Mouse (Mus musculus): ENCODE results near the gene Sorcs2. TPM values are rescaled to one million over a fixed set of nuclear protein-coding genes. Genes with fewer than 3 reads are reported as not detected.

Sorcs2 gene
- polyA plus RNA-seq, 1 experiment from 2014 or later, result 14.8 TPM

DNA sequence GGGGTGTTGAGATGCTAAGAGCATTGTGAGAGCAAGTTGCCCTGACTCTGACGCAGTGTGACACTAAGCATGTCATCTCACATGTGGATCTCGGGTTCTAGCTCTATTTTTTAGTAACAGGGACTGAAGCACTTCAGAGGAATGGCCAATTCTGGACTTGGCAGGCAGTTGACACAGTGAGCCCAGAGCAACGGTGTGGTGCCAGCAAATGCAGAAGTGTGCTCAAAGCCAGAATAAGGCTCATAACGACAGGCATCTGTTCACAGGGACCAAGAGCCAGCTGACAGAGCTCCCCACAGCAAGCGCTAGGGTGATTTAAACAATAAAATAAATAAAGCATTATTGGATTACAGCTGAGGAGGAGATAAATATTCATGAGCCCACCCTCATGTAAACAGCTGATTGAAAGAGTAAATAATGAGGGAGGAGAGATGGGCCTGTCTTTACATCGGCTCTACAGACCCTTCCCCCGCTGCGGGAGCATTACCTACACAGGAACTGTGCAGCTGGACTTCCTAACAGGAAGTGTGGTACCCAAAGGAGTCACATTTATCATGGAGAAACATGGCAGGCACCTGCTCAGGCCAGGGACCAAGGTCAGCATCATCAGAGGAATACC, 267.4 kb downstream of the Sorcs2 start:
- H3K4me3 ChIP-seq, result no peak overlapping the region
- H3K9ac ChIP-seq, result no peak overlapping the region
- peaks cover 26% of the 10 kb centered on the region for H3K4me1 ChIP-seq
- no peak overlapping the region for H3K4me2 ChIP-seq
- H3K27me3 ChIP-seq, result no peaks in the 10 kb centered on the region; the same call in 1 of the 2 replicates
- no peak for ATAC-seq (ENCODE audit: insufficient number of reproducible peaks, insufficient read depth, low FRiP score, low TSS enrichment, low read depth)
- H3K36me3 ChIP-seq, result no peaks in the 10 kb centered on the region
- H3K27ac ChIP-seq, result peak overlapping the region; percentile 18; the same call in 1 of the 2 replicates
- H3K9me3 ChIP-seq, result no peaks in the 10 kb centered on the region
- 55% methylated on average over 8 of the region's 8 CpGs for WGBS

DNA sequence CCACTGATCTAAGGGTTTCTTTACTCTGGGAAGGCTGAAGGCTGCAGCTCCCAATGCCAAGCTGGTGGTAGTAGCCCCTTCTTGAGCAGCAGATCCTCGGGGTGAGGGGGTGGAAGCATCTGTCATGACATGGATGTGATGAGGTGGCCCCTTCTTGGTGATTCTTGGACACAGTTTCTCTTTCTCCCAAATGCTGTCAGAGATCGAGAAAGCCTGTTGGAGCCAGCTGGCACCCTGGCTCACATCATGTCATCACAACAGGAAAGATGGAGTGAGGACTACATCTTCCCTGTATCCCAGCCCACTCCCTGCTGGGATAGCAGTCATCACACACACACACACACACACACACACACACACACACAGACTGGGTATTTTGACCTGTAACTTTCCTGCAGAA, 268.3 kb downstream of the Sorcs2 start:
- Histone ChIP-seq H3K9me3 (no peaks in the 10 kb centered on the region), H3K36me3 (no peaks in the 10 kb centered on the region), H3K4me2 (no peak overlapping the region), H3K27me3 (no peaks in the 10 kb centered on the region; the same call in 1 of the 2 replicates), H3K4me1 (peaks cover 34% of the 10 kb centered on the region), H3K9ac (no peak overlapping the region), H3K4me3 (no peak overlapping the region), H3K27ac (no peak overlapping the region)
- WGBS, result 71% methylated on average over 2 of the region's 2 CpGs
- ATAC-seq (ENCODE audit: insufficient number of reproducible peaks, insufficient read depth, low FRiP score, low TSS enrichment, low read depth), result no peak

DNA sequence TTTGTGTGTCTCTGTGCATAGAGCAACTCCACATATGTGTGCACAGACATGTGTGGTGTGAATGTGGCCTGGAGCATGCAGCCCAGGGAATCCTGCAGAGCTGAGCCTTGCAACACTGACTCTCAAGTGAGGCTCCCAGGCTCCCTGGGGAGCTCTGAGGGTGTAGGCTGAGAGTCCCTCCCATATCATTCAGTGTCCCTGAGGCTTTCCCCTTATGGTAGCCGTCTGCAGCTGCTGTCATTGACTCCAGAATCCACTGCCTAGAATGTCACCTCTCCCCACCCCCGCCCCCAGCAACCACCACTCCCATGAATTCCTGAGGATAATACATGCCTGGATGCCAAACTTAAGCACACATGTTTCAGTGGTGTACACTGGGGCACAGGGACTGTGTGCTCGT, 269.4 kb downstream of the Sorcs2 start:
- Histone ChIP-seq H3K4me1 (peaks cover 39% of the 10 kb centered on the region), H3K4me2 (no peak overlapping the region), H3K9me3 (no peaks in the 10 kb centered on the region), H3K9ac (no peak overlapping the region), H3K27ac (no peak overlapping the region), H3K36me3 (no peaks in the 10 kb centered on the region), H3K27me3 (no peaks in the 10 kb centered on the region; the same call in 1 of the 2 replicates), H3K4me3 (no peak overlapping the region)
- no peak for ATAC-seq (ENCODE audit: insufficient number of reproducible peaks, insufficient read depth, low FRiP score, low TSS enrichment, low read depth)
- 43% methylated on average over 3 of the region's 3 CpGs for WGBS

DNA sequence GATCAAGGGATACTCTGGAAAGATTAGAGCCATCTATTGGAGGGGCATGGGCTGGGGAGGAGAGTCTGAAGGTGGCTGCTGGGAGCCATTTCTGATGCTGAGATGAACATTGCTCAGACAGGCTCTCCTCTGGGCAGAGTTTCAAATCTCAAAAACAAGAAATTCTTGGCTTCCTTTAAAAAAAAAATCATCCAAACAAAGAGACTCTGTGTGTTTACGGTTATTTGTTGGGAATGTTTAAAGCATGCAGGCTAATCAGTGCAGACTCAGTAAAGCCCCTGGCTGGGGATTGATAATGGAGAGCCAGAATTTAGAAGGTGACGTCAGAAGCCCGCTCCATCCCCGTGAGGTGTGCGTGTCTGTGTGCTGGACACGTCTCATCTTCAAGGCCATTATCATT, 272.9 kb downstream of the Sorcs2 start:
- H3K27ac ChIP-seq, result no peak overlapping the region; the same call in 1 of the 2 replicates
- WGBS, result 64% methylated on average over 6 of the region's 6 CpGs
- ATAC-seq (ENCODE audit: insufficient number of reproducible peaks, insufficient read depth, low FRiP score, low TSS enrichment, low read depth), result no peak

DNA sequence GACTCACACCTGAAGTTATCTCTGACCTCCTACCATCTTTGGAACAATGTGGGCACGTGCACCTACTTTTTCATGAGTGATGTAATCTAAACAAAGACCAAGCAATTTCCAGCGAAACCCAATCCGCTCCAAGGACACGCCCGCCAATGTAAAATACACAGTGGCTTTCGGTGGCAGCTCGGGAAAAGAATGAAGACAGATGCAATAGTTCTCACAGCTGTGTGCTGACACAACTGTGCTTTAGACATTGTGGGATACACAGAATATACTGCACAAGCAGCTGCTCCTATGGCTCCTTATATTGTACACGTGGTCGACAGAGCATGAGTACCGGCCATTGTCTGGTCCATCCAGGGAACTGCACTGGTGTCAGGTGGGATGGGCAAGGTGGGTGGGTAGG, 275.0 kb downstream of the Sorcs2 start:
- Histone ChIP-seq H3K27me3 (no peaks in the 10 kb centered on the region), H3K4me2 (no peak overlapping the region), H3K4me1 (peaks cover 28% of the 10 kb centered on the region), H3K4me3 (no peak overlapping the region), H3K9me3 (no peaks in the 10 kb centered on the region), H3K9ac (no peak overlapping the region), H3K27ac (no peak overlapping the region), H3K36me3 (no peaks in the 10 kb centered on the region)
- ATAC-seq (ENCODE audit: insufficient number of reproducible peaks, insufficient read depth, low FRiP score, low TSS enrichment, low read depth), result no peak
- 69% methylated on average over 10 of the region's 10 CpGs for WGBS

More for the DNA sequence above, 272.9 kb downstream of the Sorcs2 start:
- Histone ChIP-seq H3K9ac (no peak overlapping the region), H3K9me3 (no peaks in the 10 kb centered on the region), H3K4me2 (no peak overlapping the region), H3K36me3 (no peaks in the 10 kb centered on the region), H3K27me3 (no peaks in the 10 kb centered on the region; the same call in 1 of the 2 replicates), H3K4me1 (peaks cover 45% of the 10 kb centered on the region), H3K4me3 (no peak overlapping the region)

DNA sequence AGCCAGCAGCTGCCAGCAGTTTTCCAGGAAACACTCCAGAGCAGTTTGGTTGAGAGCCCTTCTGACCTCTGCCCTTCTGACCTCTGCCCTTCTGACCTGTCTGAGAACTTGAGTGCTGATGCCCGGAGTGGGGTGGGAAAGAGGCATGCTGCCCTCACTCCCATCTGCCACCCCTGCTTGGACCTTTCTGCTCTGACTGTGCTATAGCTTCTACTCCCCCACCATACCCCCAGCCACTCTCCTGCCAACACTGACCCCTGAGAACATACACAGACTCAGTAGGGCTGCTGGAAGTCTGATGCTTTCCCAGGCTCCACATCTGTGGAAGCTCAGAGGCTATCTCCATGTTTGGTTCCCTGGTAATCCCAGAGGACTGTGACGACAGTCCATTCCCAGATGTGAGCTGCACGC, 277.0 kb downstream of the Sorcs2 start:
- no peak for ATAC-seq (ENCODE audit: insufficient number of reproducible peaks, insufficient read depth, low FRiP score, low TSS enrichment, low read depth)
- WGBS, result 13% methylated on average over 3 of the region's 3 CpGs
- Histone ChIP-seq H3K27me3 (no peaks in the 10 kb centered on the region), H3K4me2 (no peak overlapping the region), H3K36me3 (no peaks in the 10 kb centered on the region), H3K4me1 (peaks cover 28% of the 10 kb centered on the region), H3K9ac (no peak overlapping the region), H3K27ac (no peak overlapping the region), H3K9me3 (no peaks in the 10 kb centered on the region), H3K4me3 (no peak overlapping the region)

DNA sequence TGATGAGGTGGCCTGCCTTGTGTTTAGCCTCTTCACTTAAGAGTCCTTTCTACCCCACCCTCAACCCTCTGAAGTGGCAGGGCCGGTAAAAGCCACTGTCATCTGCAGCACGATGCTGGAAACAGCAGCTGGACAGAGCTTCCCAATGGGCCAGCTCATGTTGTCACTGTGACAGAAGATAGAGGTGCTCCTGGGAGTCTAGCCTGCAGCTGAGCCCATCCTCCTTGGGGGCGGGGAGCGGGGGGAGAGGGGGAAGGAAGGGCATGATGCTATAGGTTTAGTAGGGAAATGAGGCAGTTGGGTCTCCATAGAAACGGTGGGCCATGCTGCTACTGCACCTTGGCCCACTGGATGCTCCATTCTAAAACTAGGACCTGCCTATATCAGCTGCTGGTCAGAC, 279.9 kb downstream of the Sorcs2 start:
- Histone ChIP-seq H3K4me1 (peaks cover 13% of the 10 kb centered on the region), H3K4me2 (no peak overlapping the region), H3K9me3 (no peaks in the 10 kb centered on the region), H3K27ac (no peak overlapping the region), H3K4me3 (no peak overlapping the region), H3K36me3 (no peaks in the 10 kb centered on the region), H3K27me3 (no peaks in the 10 kb centered on the region), H3K9ac (no peak overlapping the region)
- WGBS, result 51% methylated on average over 5 of the region's 5 CpGs
- no peak for ATAC-seq (ENCODE audit: insufficient number of reproducible peaks, insufficient read depth, low FRiP score, low TSS enrichment, low read depth)

DNA sequence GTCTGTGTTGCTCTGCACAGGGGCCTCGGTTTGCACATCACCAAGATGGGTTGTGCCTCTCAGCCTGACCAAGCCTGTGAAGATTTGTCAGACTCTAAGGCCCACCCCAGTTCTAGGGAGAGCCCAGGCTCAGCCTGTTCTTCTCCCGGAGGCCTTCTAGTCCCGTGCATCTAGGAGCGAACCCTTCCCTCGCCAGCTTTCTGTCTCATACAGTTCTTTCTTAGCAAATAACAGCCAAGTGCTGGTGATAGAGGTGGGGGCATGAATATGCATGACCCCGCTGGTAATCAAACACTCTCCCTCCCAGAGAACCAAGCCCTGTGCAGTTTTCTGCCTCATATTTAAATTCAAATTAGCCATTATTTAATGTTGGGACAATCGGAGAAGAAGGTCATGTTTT, 282.4 kb downstream of the Sorcs2 start:
- no peaks in the 10 kb centered on the region for H3K36me3 ChIP-seq
- no peak overlapping the region for H3K9ac ChIP-seq
- WGBS, result 58% methylated on average over 7 of the region's 7 CpGs
- no peak overlapping the region for H3K27ac ChIP-seq
- H3K4me3 ChIP-seq, result no peak overlapping the region
- H3K4me1 ChIP-seq, result 0 out of 2 replicates have a peak, but pooled peaks cover 3% of the 10 kb centered on the region
- no peaks in the 10 kb centered on the region for H3K27me3 ChIP-seq
- H3K9me3 ChIP-seq, result no peaks in the 10 kb centered on the region
- H3K4me2 ChIP-seq, result no peak overlapping the region
- no peak for ATAC-seq (ENCODE audit: insufficient number of reproducible peaks, insufficient read depth, low FRiP score, low TSS enrichment, low read depth)

DNA sequence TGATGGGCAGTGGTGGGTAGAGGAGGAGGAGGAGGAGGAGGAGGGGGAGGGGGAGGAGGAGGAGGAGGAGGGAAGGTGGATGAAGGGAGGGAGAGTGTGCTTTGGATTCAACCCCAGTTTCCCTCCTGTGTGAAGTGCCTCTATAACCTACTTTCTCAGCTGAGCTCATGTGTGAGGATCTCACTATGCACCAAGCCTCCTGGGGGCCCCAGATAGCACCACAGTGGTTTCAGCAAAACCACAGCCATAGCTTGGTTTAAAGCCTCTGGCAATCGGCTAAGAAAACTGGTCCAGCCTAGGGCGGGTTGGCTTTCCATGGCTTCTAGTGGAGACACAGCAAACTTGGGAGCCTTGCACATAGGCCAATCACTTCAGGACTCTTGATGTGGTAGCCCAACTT, 284.2 kb downstream of the Sorcs2 start:
- no peaks in the 10 kb centered on the region for H3K36me3 ChIP-seq
- no peak overlapping the region for H3K4me3 ChIP-seq
- no peak overlapping the region for H3K27ac ChIP-seq
- H3K9ac ChIP-seq, result no peak overlapping the region
- ATAC-seq (ENCODE audit: insufficient number of reproducible peaks, insufficient read depth, low FRiP score, low TSS enrichment, low read depth), result no peak
- H3K27me3 ChIP-seq, result no peaks in the 10 kb centered on the region
- no peaks in the 10 kb centered on the region for H3K9me3 ChIP-seq
- WGBS, result 81% methylated on average over 2 of the region's 2 CpGs
- 0 out of 2 replicates have a peak, but pooled peaks cover 3% of the 10 kb centered on the region for H3K4me1 ChIP-seq
- H3K4me2 ChIP-seq, result no peak overlapping the region

DNA sequence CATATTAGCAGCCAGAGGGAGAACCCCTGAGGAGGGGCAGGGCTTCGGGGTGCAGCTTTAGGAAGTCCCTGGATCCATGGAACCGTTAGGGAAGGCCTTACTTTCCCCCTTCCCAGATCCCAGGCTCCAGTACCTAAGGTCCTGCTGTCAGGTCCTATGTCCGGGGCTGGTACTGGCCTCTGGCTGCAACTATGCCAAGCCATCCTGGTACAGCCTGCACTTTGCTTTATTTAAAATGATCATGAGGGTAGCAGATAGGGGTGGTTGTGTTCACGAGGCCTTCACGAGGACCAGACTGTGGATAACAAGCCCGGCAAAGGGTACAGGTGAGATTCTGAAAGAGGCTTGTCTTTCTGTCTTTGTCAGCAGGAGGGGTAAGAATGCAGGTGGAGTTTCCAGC, 285.2 kb downstream of the Sorcs2 start:
- Histone ChIP-seq H3K9ac (no peak overlapping the region), H3K4me1 (0 out of 2 replicates have a peak, but pooled peaks cover 3% of the 10 kb centered on the region), H3K9me3 (no peaks in the 10 kb centered on the region), H3K36me3 (no peaks in the 10 kb centered on the region), H3K4me3 (no peak overlapping the region), H3K4me2 (no peak overlapping the region), H3K27me3 (no peaks in the 10 kb centered on the region), H3K27ac (no peak overlapping the region)
- no peak for ATAC-seq (ENCODE audit: insufficient number of reproducible peaks, insufficient read depth, low FRiP score, low TSS enrichment, low read depth)
- 73% methylated on average over 6 of the region's 6 CpGs for WGBS

DNA sequence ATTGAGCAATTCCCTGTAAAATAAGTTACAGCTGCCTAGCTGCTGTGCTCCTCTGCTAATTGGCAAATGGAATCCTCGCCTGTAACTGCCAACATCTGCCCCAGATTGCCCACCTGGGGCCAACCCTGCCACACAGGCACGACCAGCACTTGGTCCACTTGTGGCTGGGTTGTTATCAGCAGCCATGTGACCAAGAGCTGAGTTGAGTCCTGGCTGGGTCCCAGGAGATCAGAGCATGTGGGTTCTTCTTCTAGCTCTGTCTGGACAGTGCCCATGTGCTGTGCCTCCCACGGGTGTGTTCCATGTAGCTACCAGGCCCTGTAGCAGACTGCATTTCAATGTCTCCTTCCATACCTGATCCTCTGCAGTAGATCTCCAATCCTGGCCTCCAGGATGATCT, 286.4 kb downstream of the Sorcs2 start:
- no peak overlapping the region for H3K4me2 ChIP-seq
- H3K27ac ChIP-seq, result no peak overlapping the region
- WGBS, result 55% methylated on average over 3 of the region's 3 CpGs
- no peak overlapping the region for H3K4me3 ChIP-seq
- no peak overlapping the region for H3K9ac ChIP-seq
- no peak for ATAC-seq (ENCODE audit: insufficient number of reproducible peaks, insufficient read depth, low FRiP score, low TSS enrichment, low read depth)
- 0 out of 2 replicates have a peak, but pooled peaks cover 3% of the 10 kb centered on the region for H3K4me1 ChIP-seq
- H3K9me3 ChIP-seq, result no peaks in the 10 kb centered on the region
- H3K36me3 ChIP-seq, result no peaks in the 10 kb centered on the region
- no peaks in the 10 kb centered on the region for H3K27me3 ChIP-seq

DNA sequence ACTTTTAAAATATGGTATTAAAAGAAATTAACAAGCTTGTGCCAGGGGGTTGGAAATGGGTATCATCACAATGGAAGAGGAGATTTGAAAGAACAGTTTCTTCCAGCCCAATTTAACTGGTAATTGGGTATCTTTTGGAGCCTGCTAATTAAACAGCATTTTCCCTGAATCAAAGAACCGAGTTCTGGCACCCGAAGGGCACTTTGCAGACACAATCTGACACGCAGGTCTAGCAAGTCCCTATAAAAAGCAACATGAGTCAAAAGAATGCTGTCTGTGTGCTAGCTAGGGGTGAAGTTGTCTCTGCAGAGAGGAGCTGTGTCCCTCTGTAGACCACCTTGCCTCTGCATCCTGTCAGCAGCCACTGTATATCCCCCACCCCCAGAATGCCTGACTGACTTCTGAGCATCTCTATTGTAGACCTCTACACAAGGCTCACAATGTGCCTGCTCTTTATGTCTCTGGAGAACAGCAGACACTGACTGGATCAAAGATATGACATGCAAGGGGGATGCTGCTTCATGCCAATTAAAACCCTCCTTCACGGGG, 289.5 kb downstream of the Sorcs2 start:
- Histone ChIP-seq H3K4me1 (no peaks in the 10 kb centered on the region), H3K27me3 (no peaks in the 10 kb centered on the region), H3K4me2 (no peak overlapping the region), H3K4me3 (no peak overlapping the region), H3K27ac (no peak overlapping the region), H3K9ac (no peak overlapping the region), H3K36me3 (no peaks in the 10 kb centered on the region), H3K9me3 (no peaks in the 10 kb centered on the region)
- WGBS, result 72% methylated on average over 4 of the region's 4 CpGs
- no peak for ATAC-seq (ENCODE audit: insufficient number of reproducible peaks, insufficient read depth, low FRiP score, low TSS enrichment, low read depth)

All from embryonic facial prominence, embryonic 13.5 days (tissue).